Mouse (Mus musculus): Measurements from ENCODE around the gene Rmnd5a.

Gene Rmnd5a

GRCm38 (mm10) chr6:71440217-71440491, 283 bp downstream of the Rmnd5a start:
- DNase-seq, result no peak

GRCm38 (mm10) chr6:71439506-71440216, 776 bp downstream of the Rmnd5a start:
- DNase-seq, result peak; percentile 69

- no peak for DNase-seq
Measured at GRCm38 (mm10) chr6:71438070-71438469, 2.4 kb downstream of the Rmnd5a start.

GRCm38 (mm10) chr6:71427996-71428725, 12.3 kb downstream of the Rmnd5a start:
- DNase-seq, result no peak

- no peak for DNase-seq
Measured at GRCm38 (mm10) chr6:71425681-71426080, 14.8 kb downstream of the Rmnd5a start.

GRCm38 (mm10) chr6:71423116-71423515, 17.3 kb downstream of the Rmnd5a start:
- DNase-seq, result no peak

- no peak for DNase-seq
Measured at GRCm38 (mm10) chr6:71422162-71422561, 18.3 kb downstream of the Rmnd5a start.

- DNase-seq, result no peak
Measured at GRCm38 (mm10) chr6:71420848-71421247, 19.6 kb downstream of the Rmnd5a start.

GRCm38 (mm10) chr6:71418874-71419273, 21.6 kb downstream of the Rmnd5a start:
- DNase-seq, result no peak

GRCm38 (mm10) chr6:71415446-71415845, 25.0 kb downstream of the Rmnd5a start:
- DNase-seq, result no peak

- DNase-seq, result peak; percentile 42
Measured at GRCm38 (mm10) chr6:71414624-71415023, 25.8 kb downstream of the Rmnd5a start.

- DNase-seq, result no peak
Measured at GRCm38 (mm10) chr6:71398829-71399609, 41.4 kb downstream of the Rmnd5a start.

GRCm38 (mm10) chr6:71396761-71397160, 43.7 kb downstream of the Rmnd5a start:
- no peak for DNase-seq

GRCm38 (mm10) chr6:71396016-71396415, 44.4 kb downstream of the Rmnd5a start:
- DNase-seq, result no peak

GRCm38 (mm10) chr6:71390496-71390895, 49.9 kb downstream of the Rmnd5a start:
- peak; percentile 75 for DNase-seq

GRCm38 (mm10) chr6:71381654-71382053, 58.8 kb downstream of the Rmnd5a start:
- DNase-seq, result no peak

GRCm38 (mm10) chr6:71376711-71377110, 63.7 kb downstream of the Rmnd5a start:
- no peak for DNase-seq

- no peak for DNase-seq
Measured at GRCm38 (mm10) chr6:71374921-71375320, 65.5 kb downstream of the Rmnd5a start.

GRCm38 (mm10) chr6:71374311-71374829, 66.1 kb downstream of the Rmnd5a start:
- no peak for DNase-seq

- DNase-seq, result no peak
Measured at GRCm38 (mm10) chr6:71373249-71373775, 67.1 kb downstream of the Rmnd5a start, which contains the start of gene Cd8a. Gene Cd8a (plus strand): TSS chr6:71373427.

GRCm38 (mm10) chr6:71372041-71372720, 68.3 kb downstream of the Rmnd5a start:
- no peak for DNase-seq

GRCm38 (mm10) chr6:71371085-71371605, 69.3 kb downstream of the Rmnd5a start:
- no peak for DNase-seq
